Mouse (Mus musculus): ENCODE data around the gene Prrg2.

DNA sequence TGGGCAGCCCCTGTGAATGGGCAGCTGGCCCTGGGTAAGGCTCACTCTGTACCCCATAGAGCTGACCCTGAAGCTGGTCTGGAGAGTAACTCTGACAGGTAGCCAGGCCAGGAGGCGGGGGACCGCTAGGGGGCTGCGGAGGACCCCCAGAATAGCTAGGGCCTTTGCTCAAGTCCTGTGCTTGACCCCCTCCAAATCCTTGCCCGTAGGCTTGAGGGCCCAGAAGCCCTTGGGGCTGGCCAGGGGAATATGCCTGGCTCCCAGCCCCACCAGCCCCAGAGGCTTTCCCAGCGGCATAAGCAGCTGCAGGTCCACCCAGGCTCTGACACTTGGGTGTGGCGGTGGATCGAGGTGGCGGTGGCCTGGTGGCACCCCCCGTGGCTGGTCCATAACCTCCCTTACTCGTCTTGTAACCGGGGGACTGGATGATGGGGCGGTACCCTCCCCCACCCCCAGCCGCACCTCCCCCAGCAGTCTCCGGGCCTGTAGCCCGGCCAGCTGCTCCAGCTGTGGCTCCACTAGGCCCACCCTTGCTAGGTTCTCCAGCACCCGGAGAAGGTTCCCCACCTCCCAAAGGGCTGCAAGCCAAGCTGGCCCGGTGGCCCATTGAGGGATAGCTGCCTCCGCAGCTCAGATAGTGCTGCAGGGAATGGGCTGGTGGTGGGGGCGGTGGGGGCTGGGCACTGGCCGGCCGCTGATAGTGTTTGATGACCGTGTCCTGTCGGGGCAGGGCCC is 13.4 kb downstream of the Prrg2 start:
- TF ChIP-seq POLR2A (IDR thresholded peaks at IDR 0.05; ENCODE audit: low read depth, low read length) = no peak
- TF ChIP-seq CTCF (IDR thresholded peaks at IDR 0.05; ENCODE audit: extremely low read depth, insufficient read depth, insufficient read length, insufficient replicate concordance) = no peak

All from spleen, adult 2 months (tissue).